Mouse (Mus musculus) CH12.LX (cell line): ENCODE data around the gene Il1r2.

Experiments used
- POLR2A ChIP-seq: IDR thresholded peaks from 2 replicates; pipeline ENCODE4 v1.6.1; 2011; ENCODE audit warnings: low read depth, mild to moderate bottlenecking, improper control_type of control experiment, low read length
- ZNF384 ChIP-seq: IDR thresholded peaks from 2 replicates; pipeline ENCODE4 v1.6.1; 2012; ENCODE audit warnings: low read depth, low read length, improper control_type of control experiment, inconsistent platforms

- no peak for TF ChIP-seq ZNF384
- TF ChIP-seq POLR2A = no peak
Observed at GRCm38 (mm10) chr1:40030976-40031356, 42.9 kb upstream of the Il1r2 start.
